Mouse (Mus musculus) stomach, embryonic 16.5 days (tissue): ENCODE results near the gene Rb1. TPM values are rescaled to one million over a fixed set of nuclear protein-coding genes. Genes with fewer than 3 reads are reported as not detected.

ENCODE experiments used
- ATAC-seq: fragments of 200-750 bp; cut with Nextera tagmentation; 2 replicates; pipeline ENCODE4 v1.8.0; 2017; ENCODE audit warnings: moderate number of reproducible peaks, moderate TSS enrichment; ENCODE audit not compliant: insufficient read depth, low FRiP score
- H3K27ac ChIP-seq: fragments of 300-500 bp; sonication (generic); 2 replicates; pipeline ENCODE4 v1.5.1; 2014; ENCODE audit warnings: low read length
- H3K27me3 ChIP-seq: fragments of 300-500 bp; sonication (generic); 2 replicates; pipeline ENCODE4 v1.6.1; 2014; ENCODE audit warnings: low read length, control low read depth, mixed read lengths; ENCODE audit not compliant: control insufficient read depth, insufficient read depth
- H3K36me3 ChIP-seq: fragments of 300-500 bp; sonication (generic); 2 replicates; pipeline ENCODE4 v1.6.1; 2014; ENCODE audit warnings: low read length; ENCODE audit not compliant: control insufficient read depth, insufficient read depth
- H3K4me1 ChIP-seq: fragments of 300-500 bp; sonication (generic); 2 replicates; pipeline ENCODE4 v1.6.1; 2014; ENCODE audit warnings: low read length, control low read depth, mixed read lengths; ENCODE audit not compliant: control insufficient read depth, insufficient read depth
- H3K4me2 ChIP-seq: fragments of 300-500 bp; sonication (generic); 2 replicates; pipeline ENCODE4 v1.6.1; 2014; ENCODE audit warnings: low read depth, low read length, mixed read lengths
- H3K4me3 ChIP-seq: fragments of 300-500 bp; sonication (generic); replicated peaks from 2 replicates; pipeline ENCODE4 v1.5.1; 2014; ENCODE audit warnings: mild to moderate bottlenecking, low read length
- H3K9ac ChIP-seq: fragments of 300-500 bp; sonication (generic); 2 replicates; pipeline ENCODE4 v1.6.1; 2014; ENCODE audit warnings: low read length
- H3K9me3 ChIP-seq: fragments of 300-500 bp; sonication (generic); replicated peaks from 2 replicates; pipeline ENCODE4 v1.6.1; 2016; ENCODE audit warnings: low read length, control low read depth; ENCODE audit not compliant: control insufficient read depth
- WGBS: fragments of 180-500 bp; shearing (Covaris S2); extraction: QIAGEN DNeasy Blood & Tissue Kit; methylation state at CpG from one replicate; pipeline ENCODE4 v1.1.7; 2014; 5-methylcytosine and 5-hydroxymethylcytosine counted together
- polyA plus RNA-seq: library from polyadenylated mRNA; unstranded; fragments of >200 nt; fragmentation: Nextera tagmentation; extraction: Ambion mirVana; gene quantifications from 2 replicates; pipeline ENCODE4 v1.2.1, GENCODE M21; 2015

The Rb1 gene
- polyA plus RNA-seq, 1 experiment from 2014 or later, result 11.5 TPM

- no peak overlapping the region for H3K4me3 ChIP-seq
- H3K9ac ChIP-seq, result no peak overlapping the region
- H3K27ac ChIP-seq, result no peak overlapping the region
- WGBS, result 87% methylated on average over 13 of the region's 13 CpGs
- H3K27me3 ChIP-seq, result no peaks in the 10 kb centered on the region
- no peak overlapping the region for H3K4me2 ChIP-seq
- H3K9me3 ChIP-seq, result no peaks in the 10 kb centered on the region
- H3K4me1 ChIP-seq, result peaks cover 17% of the 10 kb centered on the region
- H3K36me3 ChIP-seq, result peaks cover 39% of the 10 kb centered on the region
- ATAC-seq, result peak; percentile 51; the same call in 1 of the 2 replicates
Observed at GRCm38 (mm10) chr14:73368966-73369365, 43.3 kb upstream of the Rb1 start.

- ATAC-seq, result no peak
- WGBS, result 89% methylated on average over 13 of the region's 13 CpGs
Observed at GRCm38 (mm10) chr14:73368221-73368620, 42.6 kb upstream of the Rb1 start.

GRCm38 (mm10) chr14:73366278-73366677 lies 40.7 kb upstream of the Rb1 start:
- peaks cover 7% of the 10 kb centered on the region; the same call in 1 of the 2 replicates for H3K4me1 ChIP-seq
- no peak overlapping the region for H3K27ac ChIP-seq
- H3K27me3 ChIP-seq, result no peaks in the 10 kb centered on the region
- no peaks in the 10 kb centered on the region for H3K9me3 ChIP-seq
- WGBS, result 81% methylated on average over 11 of the region's 11 CpGs
- no peak overlapping the region for H3K9ac ChIP-seq
- no peak overlapping the region for H3K4me3 ChIP-seq
- peaks cover 64% of the 10 kb centered on the region for H3K36me3 ChIP-seq
- H3K4me2 ChIP-seq, result no peak overlapping the region
- ATAC-seq, result no peak

More at GRCm38 (mm10) chr14:73368221-73368620, 42.6 kb upstream of the Rb1 start:
- peaks cover 12% of the 10 kb centered on the region; the same call in 1 of the 2 replicates for H3K4me1 ChIP-seq
- peaks cover 46% of the 10 kb centered on the region for H3K36me3 ChIP-seq
- H3K4me3 ChIP-seq, result no peak overlapping the region
- no peak overlapping the region for H3K4me2 ChIP-seq
- no peaks in the 10 kb centered on the region for H3K27me3 ChIP-seq
- H3K27ac ChIP-seq, result no peak overlapping the region
- no peak overlapping the region for H3K9ac ChIP-seq
- no peaks in the 10 kb centered on the region for H3K9me3 ChIP-seq

- 93% methylated on average over 11 of the region's 11 CpGs for WGBS
- Histone ChIP-seq H3K9me3 (no peaks in the 10 kb centered on the region), H3K27ac (no peak overlapping the region), H3K36me3 (peaks cover 88% of the 10 kb centered on the region), H3K4me2 (no peak overlapping the region), H3K4me3 (no peak overlapping the region), H3K4me1 (no peaks in the 10 kb centered on the region), H3K9ac (no peak overlapping the region), H3K27me3 (no peaks in the 10 kb centered on the region)
- no peak for ATAC-seq
Observed at GRCm38 (mm10) chr14:73363782-73364181, 38.2 kb upstream of the Rb1 start.

- no peak overlapping the region for H3K4me3 ChIP-seq
- no peaks in the 10 kb centered on the region for H3K4me1 ChIP-seq
- H3K36me3 ChIP-seq, result peaks cover 23% of the 10 kb centered on the region
- H3K27me3 ChIP-seq, result no peaks in the 10 kb centered on the region
- H3K9me3 ChIP-seq, result no peaks in the 10 kb centered on the region
- WGBS, result 90% methylated on average over 8 of the region's 8 CpGs
- no peak overlapping the region for H3K4me2 ChIP-seq
- no peak for ATAC-seq
- H3K27ac ChIP-seq, result no peak overlapping the region
- no peak overlapping the region for H3K9ac ChIP-seq
Observed at GRCm38 (mm10) chr14:73354700-73355099, 29.1 kb upstream of the Rb1 start.

- Histone ChIP-seq H3K4me2 (no peak overlapping the region), H3K9ac (no peak overlapping the region), H3K36me3 (no peaks in the 10 kb centered on the region; the same call in none of the 2 replicates), H3K4me1 (peaks cover 6% of the 10 kb centered on the region; the same call in 1 of the 2 replicates), H3K4me3 (no peak overlapping the region), H3K27ac (no peak overlapping the region), H3K27me3 (no peaks in the 10 kb centered on the region), H3K9me3 (no peaks in the 10 kb centered on the region)
- WGBS, result 94% methylated on average over 5 of the region's 5 CpGs
- ATAC-seq, result no peak
Observed at GRCm38 (mm10) chr14:73351118-73351517, 25.5 kb upstream of the Rb1 start.

- Histone ChIP-seq H3K9ac (no peak overlapping the region), H3K36me3 (no peaks in the 10 kb centered on the region; the same call in 1 of the 2 replicates), H3K4me2 (no peak overlapping the region), H3K27me3 (no peaks in the 10 kb centered on the region), H3K9me3 (no peaks in the 10 kb centered on the region), H3K4me1 (peaks cover 6% of the 10 kb centered on the region; the same call in 1 of the 2 replicates), H3K4me3 (no peak overlapping the region), H3K27ac (no peak overlapping the region)
- ATAC-seq, result no peak
- 72% methylated on average over 1 of the region's 1 CpGs for WGBS
Observed at GRCm38 (mm10) chr14:73350029-73350428, 24.4 kb upstream of the Rb1 start.

- Histone ChIP-seq H3K4me1 (peaks cover 6% of the 10 kb centered on the region; the same call in 1 of the 2 replicates), H3K4me3 (no peak overlapping the region), H3K9ac (no peak overlapping the region), H3K27ac (no peak overlapping the region), H3K36me3 (no peaks in the 10 kb centered on the region; the same call in 1 of the 2 replicates), H3K9me3 (no peaks in the 10 kb centered on the region), H3K27me3 (no peaks in the 10 kb centered on the region), H3K4me2 (no peak overlapping the region)
- ATAC-seq, result no peak
- WGBS, result 58% methylated on average over 7 of the region's 7 CpGs
Observed at GRCm38 (mm10) chr14:73349061-73349670, 23.5 kb upstream of the Rb1 start.

- Histone ChIP-seq H3K4me1 (peaks cover 6% of the 10 kb centered on the region; the same call in 1 of the 2 replicates), H3K4me2 (no peak overlapping the region), H3K27me3 (no peaks in the 10 kb centered on the region), H3K9me3 (no peaks in the 10 kb centered on the region), H3K27ac (no peak overlapping the region), H3K9ac (no peak overlapping the region), H3K36me3 (no peaks in the 10 kb centered on the region), H3K4me3 (no peak overlapping the region)
- WGBS, result 75% methylated on average over 9 of the region's 9 CpGs
- ATAC-seq, result peak; percentile 40; the same call in 1 of the 2 replicates
Observed at GRCm38 (mm10) chr14:73347302-73347701, 21.7 kb upstream of the Rb1 start.
